Mouse (Mus musculus) MEL (cell line): ENCODE results near the gene Actr1a. TPM values are rescaled to one million over a fixed set of nuclear protein-coding genes. Genes with fewer than 3 reads are reported as not detected.

Source experiments
- DNase-seq: peaks from one replicate; pipeline ENCODE4 v3.0.0; 2011; ENCODE audit warnings: low read depth, low spot score
- H3K27ac ChIP-seq: 2 replicates; pipeline ENCODE4 v1.5.1; 2012; ENCODE audit warnings: low read depth, mild to moderate bottlenecking, control low read depth, low read length, moderate library complexity; ENCODE audit not compliant: control insufficient read depth
- H3K27me3 ChIP-seq, 2 experiments: fragments of 150-350 bp in 1 of 2; sonication (generic) in 1 of 2; 2 replicates each; pipeline ENCODE4 v1.6.1; 2012; ENCODE audit warnings: low read length in 2 of 2, mild to moderate bottlenecking in 2 of 2, improper control_type of control experiment in 1 of 2, moderate library complexity in 1 of 2; ENCODE audit not compliant: insufficient read depth in 2 of 2, control insufficient read depth in 1 of 2
- H3K36me3 ChIP-seq, 2 experiments: 2 replicates each; pipeline ENCODE4 v1.6.1; 2012 to 2014; ENCODE audit warnings: low read length in 2 of 2, improper control_type of control experiment in 1 of 2, inconsistent platforms in 1 of 2, mild to moderate bottlenecking in 1 of 2; ENCODE audit not compliant: insufficient read depth in 2 of 2, control insufficient read depth in 1 of 2
- H3K4me1 ChIP-seq, 2 experiments: fragments of 150-350 bp in 1 of 2; sonication (generic) in 1 of 2; 2 replicates each; pipeline ENCODE4 v1.6.1; 2012; ENCODE audit warnings: low read length in 2 of 2, improper control_type of control experiment in 1 of 2, mild to moderate bottlenecking in 1 of 2; ENCODE audit not compliant: insufficient read depth in 2 of 2, control insufficient read depth in 1 of 2
- H3K4me3 ChIP-seq, 2 experiments: fragments of 150-350 bp in 1 of 2; sonication (generic) in 1 of 2; 2 replicates each; pipeline ENCODE4 v1.5.1; 2012; ENCODE audit warnings: low read depth in 2 of 2, low read length in 2 of 2, mild to moderate bottlenecking in 2 of 2, moderate library complexity in 2 of 2, control low read depth in 1 of 2, improper control_type of control experiment in 1 of 2; ENCODE audit not compliant: control insufficient read depth in 1 of 2, insufficient read depth in 1 of 2
- H3K79me2 ChIP-seq: 2 replicates; pipeline ENCODE4 v1.6.1; 2012; ENCODE audit warnings: mild to moderate bottlenecking, low read length, moderate library complexity; ENCODE audit not compliant: control insufficient read depth, poor library complexity, insufficient read depth
- H3K9ac ChIP-seq: 2 replicates; pipeline ENCODE4 v1.6.1; 2012; ENCODE audit warnings: low read depth, mild to moderate bottlenecking, control low read depth, low read length, moderate library complexity; ENCODE audit not compliant: control insufficient read depth, poor library complexity, severe bottlenecking
- H3K9me3 ChIP-seq: fragments of 150-350 bp; sonication (generic); replicated peaks from 2 replicates; pipeline ENCODE4 v1.6.1; 2012; ENCODE audit warnings: mild to moderate bottlenecking, low read length, improper control_type of control experiment, moderate library complexity; ENCODE audit not compliant: insufficient read depth
- CHD1 ChIP-seq: IDR thresholded peaks from 2 replicates; pipeline ENCODE4 v1.6.1; 2012; ENCODE audit warnings: low read depth, mild to moderate bottlenecking, inconsistent platforms, low read length, improper control_type of control experiment
- CHD2 ChIP-seq: IDR thresholded peaks from 2 replicates; pipeline ENCODE4 v1.6.1; 2011; ENCODE audit warnings: low read length, improper control_type of control experiment
- ETS1 ChIP-seq: IDR thresholded peaks from 2 replicates; pipeline ENCODE4 v1.6.1; 2012; ENCODE audit warnings: low read depth, mild to moderate bottlenecking, inconsistent platforms, low read length, improper control_type of control experiment, moderate library complexity
- GABPA ChIP-seq: IDR thresholded peaks from 2 replicates; pipeline ENCODE4 v1.6.1; 2012; ENCODE audit warnings: low read depth, mild to moderate bottlenecking, inconsistent platforms, low read length, improper control_type of control experiment, moderate library complexity
- GATA1 ChIP-seq: IDR thresholded peaks from 2 replicates; pipeline ENCODE4 v1.6.1; 2011; ENCODE audit warnings: low read depth, low read length, improper control_type of control experiment
- JUND ChIP-seq: IDR thresholded peaks from 2 replicates; pipeline ENCODE4 v1.6.1; 2011; ENCODE audit warnings: low read depth, mild to moderate bottlenecking, improper control_type of control experiment, low read length
- KAT2A ChIP-seq: conservative IDR thresholded peaks from 2 replicates; pipeline ENCODE4 v1.6.1; 2012; ENCODE audit warnings: low read depth, low read length, improper control_type of control experiment, inconsistent platforms
- MAX ChIP-seq: IDR thresholded peaks from 2 replicates; pipeline ENCODE4 v1.6.1; 2011; ENCODE audit warnings: low read length, improper control_type of control experiment
- MEF2A ChIP-seq: IDR thresholded peaks from 2 replicates; pipeline ENCODE4 v1.6.1; 2014; ENCODE audit warnings: low read depth, mild to moderate bottlenecking, inconsistent platforms, low read length, improper control_type of control experiment; ENCODE audit not compliant: poor library complexity, insufficient replicate concordance, severe bottlenecking; ENCODE audit errors: extremely low read depth
- MXI1 ChIP-seq: IDR thresholded peaks from 2 replicates; pipeline ENCODE4 v1.6.1; 2011; ENCODE audit warnings: mild to moderate bottlenecking, low read depth, low read length, improper control_type of control experiment
- MYB ChIP-seq: IDR thresholded peaks from 2 replicates; pipeline ENCODE4 v1.6.1; 2011; ENCODE audit warnings: mild to moderate bottlenecking, low read depth, low read length, improper control_type of control experiment
- NRF1 ChIP-seq: IDR thresholded peaks from 2 replicates; pipeline ENCODE4 v1.6.1; 2014; ENCODE audit warnings: low read depth, mild to moderate bottlenecking, inconsistent platforms, low read length, improper control_type of control experiment, moderate library complexity; ENCODE audit not compliant: poor library complexity, insufficient read depth, severe bottlenecking
- POLR2A ChIP-seq, 2 experiments: IDR thresholded peaks; 2 replicates each; pipeline ENCODE4 v1.6.1; 2011 to 2012; ENCODE audit warnings: low read length in 2 of 2, mild to moderate bottlenecking in 2 of 2, control low read depth in 1 of 2, improper control_type of control experiment in 1 of 2, low read depth in 1 of 2, moderate library complexity in 1 of 2; ENCODE audit not compliant: control insufficient read depth in 1 of 2, insufficient read depth in 1 of 2, poor library complexity in 1 of 2
- POLR2AphosphoS2 ChIP-seq: IDR thresholded peaks from 2 replicates; pipeline ENCODE4 v1.6.1; 2011; ENCODE audit warnings: low read length, improper control_type of control experiment
- POLR2AphosphoS5 ChIP-seq: IDR thresholded peaks from 2 replicates; pipeline ENCODE4 v1.6.1; 2012; ENCODE audit warnings: low read depth, borderline replicate concordance, mild to moderate bottlenecking, inconsistent platforms, low read length, moderate library complexity, mixed read lengths
- RAD21 ChIP-seq: IDR thresholded peaks from 2 replicates; pipeline ENCODE4 v1.6.1; 2011; ENCODE audit warnings: mild to moderate bottlenecking, low read depth, low read length, improper control_type of control experiment
- RCOR1 ChIP-seq: IDR thresholded peaks from 2 replicates; pipeline ENCODE4 v1.6.1; 2012; ENCODE audit warnings: low read depth, mild to moderate bottlenecking, inconsistent platforms, low read length, improper control_type of control experiment
- SMC3 ChIP-seq: IDR thresholded peaks from 2 replicates; pipeline ENCODE4 v1.6.1; 2011; ENCODE audit warnings: low read depth, low read length, improper control_type of control experiment
- TCF12 ChIP-seq: IDR thresholded peaks from 2 replicates; pipeline ENCODE4 v1.6.1; 2014; ENCODE audit warnings: low read depth, mild to moderate bottlenecking, inconsistent platforms, low read length, improper control_type of control experiment, moderate library complexity
- UBTF ChIP-seq: IDR thresholded peaks from 2 replicates; pipeline ENCODE4 v1.6.1; 2012; ENCODE audit warnings: low read depth, mild to moderate bottlenecking, inconsistent platforms, low read length, improper control_type of control experiment, moderate library complexity, borderline replicate concordance; ENCODE audit not compliant: insufficient read depth
- USF2 ChIP-seq, 2 experiments: IDR thresholded peaks; 2 replicates each; pipeline ENCODE4 v1.6.1; 2011 to 2012; ENCODE audit warnings: improper control_type of control experiment in 2 of 2, low read length in 2 of 2, borderline replicate concordance in 1 of 2, inconsistent platforms in 1 of 2, low read depth in 1 of 2, mild to moderate bottlenecking in 1 of 2; ENCODE audit not compliant: insufficient read depth in 1 of 2
- ZC3H11A ChIP-seq: IDR thresholded peaks from 2 replicates; pipeline ENCODE4 v1.6.1; 2012; ENCODE audit warnings: low read depth, mild to moderate bottlenecking, inconsistent platforms, low read length, improper control_type of control experiment
- ZKSCAN1 ChIP-seq: IDR thresholded peaks from 2 replicates; pipeline ENCODE4 v1.6.1; 2012; ENCODE audit warnings: low read depth, mild to moderate bottlenecking, inconsistent platforms, low read length, improper control_type of control experiment, moderate library complexity
- ZMIZ1 ChIP-seq: IDR thresholded peaks from 2 replicates; pipeline ENCODE4 v1.6.1; 2012; ENCODE audit warnings: low read depth, mild to moderate bottlenecking, inconsistent platforms, low read length, improper control_type of control experiment, moderate library complexity
- polyA plus RNA-seq, 2 experiments: library from polyadenylated mRNA; stranded (reverse) in 1 of 2; unstranded in 1 of 2; fragments of >175 nt in 1 of 2; fragments of >200 nt in 1 of 2; gene quantifications; 2 replicates each; pipeline versions ENCODE4 v1.2.1 to v1.2.4; 2012; ENCODE audit warnings: low replicate concordance in 2 of 2, low read depth in 1 of 2; ENCODE audit not compliant: insufficient read length in 2 of 2, insufficient read depth in 1 of 2, missing spikeins in 1 of 2
- total RNA-seq: library from RNA; depleted of rRNA; stranded (reverse); fragments of 300-350 nt; gene quantifications from 2 replicates; pipeline ENCODE4 v1.2.3, GENCODE M21; 2012

The Actr1a gene
- total and polyA plus RNA-seq, 3 experiments = 140 to 530 (median 193) TPM

DNA sequence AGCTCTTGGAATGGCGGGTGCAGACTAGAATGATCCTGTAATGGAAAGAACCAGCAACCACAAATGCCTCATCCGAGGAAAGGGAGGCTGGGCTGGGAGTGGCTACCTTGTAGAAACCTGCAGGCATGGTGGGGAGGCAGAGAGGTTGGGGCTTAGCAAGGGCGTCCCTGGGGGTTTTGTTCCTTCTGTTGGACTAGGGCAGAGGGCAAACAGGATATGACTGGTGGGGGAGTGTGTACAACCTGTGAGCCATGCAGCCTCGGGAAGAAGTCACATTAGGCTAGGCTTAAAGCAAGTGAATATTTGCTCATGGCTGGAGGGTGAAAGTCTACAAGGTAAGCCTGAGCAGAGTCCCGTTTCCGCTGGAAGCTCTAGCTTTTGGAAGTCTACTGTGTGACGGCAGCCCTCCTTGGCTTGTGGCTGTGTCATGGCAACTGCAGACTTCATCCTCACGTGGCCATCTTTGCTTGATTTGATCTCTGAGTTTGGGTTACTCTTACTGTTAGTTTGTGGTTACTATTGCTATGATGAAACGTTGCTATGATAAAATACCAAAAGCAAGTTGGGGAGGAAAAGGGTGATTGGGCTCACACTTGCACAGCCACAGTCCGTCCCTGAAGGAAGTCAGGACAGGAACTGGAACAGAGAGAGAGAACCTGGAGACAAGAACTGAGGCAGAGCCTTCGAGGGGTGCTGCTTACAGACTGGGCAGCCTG lies 32.1 kb downstream of the Actr1a start:
- H3K27me3 ChIP-seq = no peaks in the 10 kb centered on the region

DNA sequence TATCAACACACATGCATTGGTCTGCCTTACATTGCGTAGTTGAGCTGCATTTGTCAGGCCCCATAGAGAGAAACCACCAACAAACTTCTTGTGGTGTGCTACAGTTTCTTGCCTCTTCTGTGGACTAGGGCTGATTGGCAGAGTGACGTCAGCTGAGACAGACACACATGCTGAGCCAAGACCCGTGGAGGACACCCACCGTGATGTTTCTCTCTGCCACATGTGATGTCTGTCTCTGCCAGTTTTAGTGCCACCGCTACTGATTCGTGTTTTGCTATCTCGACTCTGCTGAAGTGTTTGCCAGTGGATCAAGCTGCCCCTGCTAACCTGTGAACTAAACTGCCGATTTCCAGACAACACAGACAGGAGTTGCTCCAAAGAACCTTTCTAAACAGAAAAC lies 33.4 kb downstream of the Actr1a start:
- Histone ChIP-seq H3K79me2 (no peaks in the 10 kb centered on the region), H3K36me3 (peaks cover 0 to 5% of the 10 kb centered on the region in 2 experiments; a peak in 2 of 4 replicates), H3K9me3 (no peaks in the 10 kb centered on the region), H3K9ac (no peak overlapping the region), H3K4me3 (no peak overlapping the region), H3K27ac (no peak overlapping the region), H3K27me3 (no peaks in the 10 kb centered on the region), H3K4me1 (peaks cover 5 to 10% of the 10 kb centered on the region in 2 experiments; a peak in 3 of 4 replicates)
- TF ChIP-seq POLR2A (IDR thresholded peaks at IDR 0.05; ENCODE audit: control insufficient read depth in 1 of 2, insufficient read depth in 1 of 2, low read depth in 1 of 2, low read length in 2 of 2, poor library complexity in 1 of 2) = no peak
- no peak for TF ChIP-seq ZMIZ1
- TF ChIP-seq JUND = no peak
- no peak for TF ChIP-seq CHD2
- TF ChIP-seq GATA1 = no peak
- no peak for TF ChIP-seq ZC3H11A
- no peak for TF ChIP-seq MXI1
- no peak for TF ChIP-seq RAD21
- TF ChIP-seq ETS1 = no peak
- TF ChIP-seq TCF12 = no peak
- TF ChIP-seq SMC3 = no peak
- TF ChIP-seq NRF1 = no peak
- TF ChIP-seq GABPA = no peak
- no peak for TF ChIP-seq UBTF
- TF ChIP-seq KAT2A = no peak
- no peak for DNase-seq

More for the DNA sequence above, 32.1 kb downstream of the Actr1a start:
- TF ChIP-seq CHD2 = no peak
- TF ChIP-seq RCOR1 = no peak
- TF ChIP-seq MYB = no peak
- TF ChIP-seq POLR2AphosphoS2 = no peak
- no peak for TF ChIP-seq POLR2AphosphoS5
- no peak for TF ChIP-seq ZC3H11A
- no peak for TF ChIP-seq ZMIZ1
- TF ChIP-seq ETS1 = no peak
- no peak for TF ChIP-seq GABPA
- TF ChIP-seq SMC3 = no peak
- no peak for TF ChIP-seq POLR2A (IDR thresholded peaks at IDR 0.05; ENCODE audit: control insufficient read depth in 1 of 2, insufficient read depth in 1 of 2, low read depth in 1 of 2, low read length in 2 of 2, poor library complexity in 1 of 2)
- no peak for TF ChIP-seq MXI1
- TF ChIP-seq USF2 (IDR thresholded peaks at IDR 0.05; ENCODE audit: borderline replicate concordance in 1 of 2, insufficient read depth in 1 of 2, low read depth in 1 of 2, low read length in 2 of 2) = no peak
- no peak for TF ChIP-seq NRF1
- no peak for TF ChIP-seq ZKSCAN1
- no peak for TF ChIP-seq MAX
- no peak for TF ChIP-seq CHD1
- no peak for TF ChIP-seq MEF2A
- Histone ChIP-seq H3K4me1 (0 out of 4 replicates have a peak, but pooled peaks cover 0 to under 1% of the 10 kb centered on the region in 2 experiments), H3K4me3 (no peak overlapping the region), H3K36me3 (no peaks in the 10 kb centered on the region), H3K9me3 (no peaks in the 10 kb centered on the region), H3K79me2 (no peaks in the 10 kb centered on the region), H3K27ac (no peak overlapping the region), H3K9ac (no peak overlapping the region)
- no peak for DNase-seq
